Mouse (Mus musculus): ENCODE data around the gene Clec4b2. TPM values are rescaled to one million over a fixed set of nuclear protein-coding genes. Genes with fewer than 3 reads are reported as not detected.

Gene Clec4b2
- not detected in 2 replicates for polyA plus RNA-seq (2021; fragmentation: Nextera tagmentation)
- long read RNA-seq, experiment 1, result 0 reads
- long read RNA-seq, experiment 2, result 0 reads

DNA sequence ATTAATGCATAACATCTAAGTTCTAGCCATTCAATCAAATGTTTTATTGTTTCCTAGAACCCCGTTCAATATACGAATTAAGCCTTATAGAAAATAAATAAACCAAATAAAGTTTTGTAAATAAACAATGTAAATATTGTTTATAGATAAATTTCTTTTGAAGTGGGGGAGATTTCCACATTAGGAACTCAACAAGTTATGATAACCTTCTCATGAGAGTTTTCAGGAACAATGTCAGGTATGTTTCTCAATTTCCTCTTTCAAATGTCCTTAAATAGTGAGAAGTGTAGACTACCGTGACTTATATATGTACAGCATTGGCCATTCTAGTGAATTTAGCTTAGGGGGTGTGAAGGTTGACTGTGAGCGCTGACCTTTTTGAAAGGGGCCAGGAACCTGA, at the start of gene Clec4b2:
Gene Clec4b2 (plus strand): TSS at position 301 of the 400 bp plus-strand sequence.

DNA sequence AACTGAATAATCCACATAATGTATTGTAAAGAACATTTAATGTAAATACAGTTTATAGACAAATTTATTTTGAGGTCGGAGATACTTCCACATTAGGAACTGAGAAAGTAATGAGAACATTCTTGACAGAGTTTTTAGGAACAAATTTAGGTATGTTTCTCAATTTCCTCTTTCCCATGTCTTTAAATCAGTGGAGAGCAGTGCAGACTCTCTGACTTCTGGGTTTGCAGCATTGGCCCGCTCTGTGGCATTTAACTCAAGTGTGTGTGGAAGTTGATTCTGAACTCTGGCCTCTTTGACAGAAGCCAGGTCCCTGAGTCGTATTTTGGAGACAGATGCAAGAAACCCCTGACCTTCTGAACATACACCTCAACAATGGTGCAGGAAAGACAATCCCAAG, 57.0 kb downstream of the Clec4b2 start, which contains the start of gene Clec4n:
Gene Clec4n (plus strand): TSS at position 200 of the 400 bp plus-strand sequence.

Other genes starting within 250 kb of the Clec4b2 start
- gene Clec4a3, start 220.4 kb upstream of the Clec4b2 start, polyA plus RNA-seq (2021; fragmentation: Nextera tagmentation), result 2.2 and 2.6 TPM in 2 replicates
- gene Clec4a4, start 182.5 kb upstream of the Clec4b2 start, polyA plus RNA-seq (2021; fragmentation: Nextera tagmentation), result not detected in 2 replicates
- gene Clec4b1, start 122.9 kb upstream of the Clec4b2 start, polyA plus RNA-seq (2021; fragmentation: Nextera tagmentation), result not detected in 2 replicates
- 2.3 and 2.5 TPM in 2 replicates for gene Clec4a2, start 66.5 kb upstream of the Clec4b2 start, polyA plus RNA-seq (2021; fragmentation: Nextera tagmentation)
- 0.88 and 1.3 TPM in 2 replicates for gene Clec4n, start 57.0 kb downstream of the Clec4b2 start, polyA plus RNA-seq (2021; fragmentation: Nextera tagmentation)
- gene Clec4d, start 89.2 kb downstream of the Clec4b2 start, polyA plus RNA-seq (2021; fragmentation: Nextera tagmentation), result 0.08 TPM in 1 of 2 replicates, not detected in the other
- not detected in 2 replicates for gene Clec4e, start 117.0 kb downstream of the Clec4b2 start, polyA plus RNA-seq (2021; fragmentation: Nextera tagmentation)
- not detected in 2 replicates for gene Vmn2r19, start 135.4 kb downstream of the Clec4b2 start, polyA plus RNA-seq (2021; fragmentation: Nextera tagmentation)
- gene Vmn2r20, start 245.2 kb downstream of the Clec4b2 start, polyA plus RNA-seq (2021; fragmentation: Nextera tagmentation), result not detected in 2 replicates